Comparison of ENCODE assay signal across 8 mouse cellular contexts in genomic region chr3:37916786-37917479, GRCm38 (mm10).
DNase-seq lines count a peak whose midpoint lies in the region; ATAC-seq and TF ChIP-seq lines count a peak whose summit lies in the region.

No protein-coding gene starts in this region.

- H3K4me1 ChIP-seq in lung, embryonic 14.5 days (ENCODE audit: insufficient read depth): peaks cover 17% of the 10 kb centered on the region
- H3K4me1 ChIP-seq in embryonic facial prominence, embryonic 10.5 days: peaks cover 31% of the 10 kb centered on the region
- peaks cover 12% of the 10 kb centered on the region for H3K4me1 ChIP-seq in kidney, embryonic 14.5 days (ENCODE audit: control insufficient read depth, insufficient read depth, low read length)
- 0 out of 2 replicates have a peak, but pooled peaks cover 5% of the 10 kb centered on the region for H3K4me1 ChIP-seq in neural tube, embryonic 14.5 days (ENCODE audit: control insufficient read depth, insufficient read depth, low read length)

- no peaks in the 10 kb centered on the region for H3K36me3 ChIP-seq in lung, embryonic 14.5 days (ENCODE audit: insufficient read depth)
- no peaks in the 10 kb centered on the region for H3K36me3 ChIP-seq in embryonic facial prominence, embryonic 10.5 days (replicated peaks)
- no peaks in the 10 kb centered on the region for H3K36me3 ChIP-seq in kidney, embryonic 14.5 days (ENCODE audit: control insufficient read depth, insufficient read depth, low read length)
- H3K36me3 ChIP-seq in neural tube, embryonic 14.5 days (ENCODE audit: control insufficient read depth, insufficient read depth, low read length): no peaks in the 10 kb centered on the region

- H3K9me3 ChIP-seq in lung, embryonic 14.5 days (ENCODE audit: low read depth, low read length): no peaks in the 10 kb centered on the region
- H3K9me3 ChIP-seq in embryonic facial prominence, embryonic 10.5 days: no peaks in the 10 kb centered on the region
- H3K9me3 ChIP-seq in kidney, embryonic 14.5 days (ENCODE audit: control insufficient read depth, low read length): no peaks in the 10 kb centered on the region
- no peaks in the 10 kb centered on the region for H3K9me3 ChIP-seq in neural tube, embryonic 14.5 days (ENCODE audit: control insufficient read depth, low read length)

- H3K4me3 ChIP-seq in lung, embryonic 14.5 days (ENCODE audit: low read depth, low read length): no peak overlapping the region
- no peak overlapping the region for H3K4me3 ChIP-seq in embryonic facial prominence, embryonic 10.5 days
- no peak overlapping the region for H3K4me3 ChIP-seq in kidney, embryonic 14.5 days (ENCODE audit: low read length)
- no peak overlapping the region for H3K4me3 ChIP-seq in neural tube, embryonic 14.5 days (ENCODE audit: low read depth, low read length)

- no peak for ATAC-seq in lung, embryonic 14.5 days (ENCODE audit: insufficient read depth)
- peak; percentile 90 for ATAC-seq in kidney, embryonic 14.5 days (ENCODE audit: low FRiP score, low TSS enrichment)
- ATAC-seq in neural tube, embryonic 14.5 days (ENCODE audit: low read depth): peak; percentile 69; the same call in 1 of the 2 replicates

- 15% methylated on average over 14 of the region's 14 CpGs for WGBS in lung, embryonic 14.5 days
- WGBS in embryonic facial prominence, embryonic 10.5 days: 25% methylated on average over 14 of the region's 14 CpGs
- 10% methylated on average over 14 of the region's 14 CpGs for WGBS in kidney, embryonic 14.5 days
- WGBS in neural tube, embryonic 14.5 days: 6% methylated on average over 14 of the region's 14 CpGs

- intact Hi-C loops in left cerebral cortex, postnatal 25 days (cut with DNase I): no loop called here

- peak; percentile 39 for DNase-seq in lung, embryonic 14.5 days
- no peak for DNase-seq in lung, postnatal 10 days
- DNase-seq in embryonic facial prominence, embryonic 10.5 days (ENCODE audit: low spot score): peak; percentile 57
- no peak for DNase-seq in left cerebral cortex, postnatal 25 days (ENCODE audit: low spot score in 2 of 2)
- DNase-seq in ovary, adult 18-20 months (ENCODE audit: low spot score): no peak
- no peak for DNase-seq in spleen, adult 18-20 months

- no peaks in the 10 kb centered on the region for H3K27me3 ChIP-seq in lung, embryonic 14.5 days (ENCODE audit: insufficient read depth, low read length)
- H3K27me3 ChIP-seq in embryonic facial prominence, embryonic 10.5 days (replicated peaks; ENCODE audit: low read depth, poor library complexity, severe bottlenecking): peaks cover 24% of the 10 kb centered on the region
- H3K27me3 ChIP-seq in kidney, embryonic 14.5 days (ENCODE audit: control insufficient read depth, insufficient read depth, low read length): no peaks in the 10 kb centered on the region
- H3K27me3 ChIP-seq in neural tube, embryonic 14.5 days (ENCODE audit: control insufficient read depth, insufficient read depth, low read length): peaks cover 21% of the 10 kb centered on the region

- TF ChIP-seq CTCF in lung, embryonic 14.5 days (IDR thresholded peaks at IDR 0.05; ENCODE audit: low read depth): no peak

- 0 out of 2 replicates have a peak overlapping the region, but pooled peaks have one; percentile 7 for H3K27ac ChIP-seq in lung, embryonic 14.5 days (ENCODE audit: low read depth)
- H3K27ac ChIP-seq in embryonic facial prominence, embryonic 10.5 days (replicated peaks): 0 out of 2 replicates have a peak overlapping the region, but pooled peaks have one; percentile 36
- H3K27ac ChIP-seq in kidney, embryonic 14.5 days (ENCODE audit: low read depth, low read length): no peak overlapping the region; the same call in 1 of the 2 replicates
- H3K27ac ChIP-seq in neural tube, embryonic 14.5 days (ENCODE audit: low read depth, low read length): no peak overlapping the region

- H3K9ac ChIP-seq in lung, embryonic 14.5 days: no peak overlapping the region
- H3K9ac ChIP-seq in kidney, embryonic 14.5 days (ENCODE audit: low read depth, low read length): no peak overlapping the region
- H3K9ac ChIP-seq in neural tube, embryonic 14.5 days (replicated peaks; ENCODE audit: low read depth, low read length): no peak overlapping the region

- peak overlapping the region; percentile 13; the same call in 1 of the 2 replicates for H3K4me2 ChIP-seq in lung, embryonic 14.5 days
- no peak overlapping the region for H3K4me2 ChIP-seq in kidney, embryonic 14.5 days (replicated peaks; ENCODE audit: low read depth, low read length)
- H3K4me2 ChIP-seq in neural tube, embryonic 14.5 days (ENCODE audit: low read depth, low read length): no peak overlapping the region

Comparison
In these comparisons a context has a peak if more than half of its experiments do, and no peak if none do; other contexts are left out.
1. DNase-seq: peak in lung, embryonic 14.5 days (single experiment) and embryonic facial prominence, embryonic 10.5 days (single experiment); none in lung, postnatal 10 days (single experiment), left cerebral cortex, postnatal 25 days (0 of 2), ovary, adult 18-20 months (single experiment) and spleen, adult 18-20 months (0 of 2).
2. H3K27ac ChIP-seq: peak in lung, embryonic 14.5 days (single experiment) and embryonic facial prominence, embryonic 10.5 days (single experiment); none in kidney, embryonic 14.5 days (single experiment) and neural tube, embryonic 14.5 days (single experiment).